Mouse (Mus musculus): ENCODE data around the gene Prkar2a.

GRCm38 (mm10) chr9:108703373-108704110, 14.4 kb downstream of the Prkar2a start:
- no peak for TF ChIP-seq CTCF (IDR thresholded peaks at IDR 0.05; ENCODE audit: extremely low read depth, insufficient read length, insufficient replicate concordance, low read depth, low read length)
- TF ChIP-seq POLR2A (IDR thresholded peaks at IDR 0.05; ENCODE audit: low read depth, low read length): no peak
